Mouse (Mus musculus): ENCODE measurements around the gene Tmem177.

The Tmem177 gene

GRCm38 (mm10) chr1:119886320-119886719, 26.7 kb downstream of the Tmem177 start:
- DNase-seq, result no peak

- DNase-seq, result no peak
Observed at GRCm38 (mm10) chr1:119884272-119884671, 28.7 kb downstream of the Tmem177 start.

GRCm38 (mm10) chr1:119878909-119879308, 34.1 kb downstream of the Tmem177 start:
- DNase-seq, result peak; percentile 59

- DNase-seq, result no peak
Observed at GRCm38 (mm10) chr1:119877469-119877868, 35.5 kb downstream of the Tmem177 start.

- DNase-seq, result no peak
Observed at GRCm38 (mm10) chr1:119868395-119869161, 44.4 kb downstream of the Tmem177 start.

DNA sequence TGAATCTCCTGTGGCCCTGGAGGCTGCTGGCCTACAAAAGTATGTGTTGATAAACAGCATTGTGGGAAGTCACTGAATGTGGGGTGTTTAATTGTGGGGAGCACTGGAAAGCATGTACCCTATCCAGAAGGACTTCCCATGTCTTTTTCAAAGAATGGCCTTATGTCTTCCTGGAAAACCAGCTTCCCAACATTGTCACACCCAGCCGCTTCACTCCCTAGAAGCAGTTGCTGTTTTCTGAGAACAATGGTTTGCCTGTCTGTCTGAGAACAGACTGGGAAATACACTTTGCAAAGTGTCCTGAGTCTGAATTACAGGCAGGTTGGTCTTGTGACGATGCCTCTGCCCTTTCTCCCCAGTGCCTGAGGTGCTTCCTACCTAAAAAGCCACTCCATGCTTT, 45.7 kb downstream of the Tmem177 start:
- no peak for DNase-seq

- DNase-seq, result no peak
Observed at GRCm38 (mm10) chr1:119865311-119865710, 47.7 kb downstream of the Tmem177 start.

GRCm38 (mm10) chr1:119863507-119864296, 49.3 kb downstream of the Tmem177 start:
- DNase-seq, result peak; percentile 14

DNA sequence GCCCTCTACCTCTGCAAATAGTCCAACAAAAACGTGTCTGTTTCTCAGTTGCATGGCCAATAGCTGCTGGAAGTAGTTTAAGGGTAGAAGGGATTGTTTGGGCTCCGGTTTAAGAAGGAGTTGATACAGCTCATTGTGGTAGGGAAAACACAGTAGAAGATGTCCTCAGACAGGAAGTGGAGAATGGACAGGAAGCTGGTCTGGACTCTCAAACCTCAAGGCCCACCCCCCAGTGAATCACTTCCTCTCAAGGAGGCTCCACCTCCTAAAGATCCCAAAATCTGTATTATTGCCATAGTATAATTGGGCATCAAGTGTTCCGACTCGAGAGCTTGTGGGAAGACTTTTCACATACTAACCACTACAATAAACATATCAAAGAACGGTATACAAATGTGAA, 53.4 kb downstream of the Tmem177 start:
- no peak for DNase-seq

Measured in right cerebral cortex, postnatal 4 days (tissue).